Mouse (Mus musculus) thymus, adult 2 months (tissue): ENCODE measurements around the gene Sstr4.

ENCODE experiments used
- CTCF ChIP-seq: fragments of 200-500 bp; IDR thresholded peaks from 2 replicates; pipeline ENCODE4 v1.5.1; 2012; ENCODE audit warnings: mild to moderate bottlenecking, control low read depth, low read length, moderate library complexity, borderline replicate concordance; ENCODE audit not compliant: control insufficient read depth, poor library complexity, insufficient read depth; ENCODE audit errors: extremely low read depth
- POLR2A ChIP-seq: fragments of 200-500 bp; IDR thresholded peaks from 2 replicates; pipeline ENCODE4 v1.6.1; 2012; ENCODE audit warnings: mild to moderate bottlenecking, low read length, control low read depth, moderate library complexity; ENCODE audit not compliant: control insufficient read depth, poor library complexity, insufficient read depth; ENCODE audit errors: extremely low read depth

DNA sequence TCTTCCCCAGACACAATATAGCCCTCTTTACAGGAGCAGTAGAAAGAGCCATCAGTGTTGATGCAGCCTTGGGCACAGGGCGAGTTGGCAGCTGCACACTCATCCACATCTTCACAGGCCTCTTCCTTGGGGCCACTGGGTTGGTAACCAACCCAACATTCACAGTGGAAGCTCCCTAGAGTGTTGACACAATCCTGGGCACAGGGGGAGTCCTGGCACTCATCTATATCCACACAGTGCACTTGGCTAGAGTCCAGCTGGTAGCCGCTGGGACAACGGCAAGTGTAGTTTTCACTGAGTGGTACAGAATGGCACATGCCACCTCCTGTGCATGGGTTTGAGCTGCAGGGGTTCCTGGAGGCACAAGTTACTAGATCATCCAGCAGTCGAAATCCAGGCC is 47.0 kb downstream of the Sstr4 start:
- TF ChIP-seq CTCF (no peak), POLR2A (no peak)
